Mouse (Mus musculus): Measurements from ENCODE around the gene Maml2.

- TF ChIP-seq CTCF (IDR thresholded peaks at IDR 0.05; ENCODE audit: low read depth): no peak
- TF ChIP-seq EP300 (optimal IDR thresholded peaks at IDR 0.05): no peak
These were observed 8.7 kb downstream of the Maml2 start for GRCm38 (mm10) chr9:13306471-13306870.

Data from stomach, postnatal 0 days (tissue).